Mouse (Mus musculus): Measurements from ENCODE around the gene Parp11. TPM values are rescaled to one million over a fixed set of nuclear protein-coding genes. Genes with fewer than 3 reads are reported as not detected.

The Parp11 gene
- polyA plus RNA-seq, 1 experiment from 2014 or later, result 89.7 TPM

- Histone ChIP-seq H3K4me2 (ENCODE audit: low read length) (no peak overlapping the region), H3K27me3 (replicated peaks; ENCODE audit: control insufficient read depth, insufficient read depth, low read length) (no peaks in the 10 kb centered on the region), H3K4me3 (replicated peaks; ENCODE audit: low read length) (no peak overlapping the region), H3K9ac (replicated peaks; ENCODE audit: low read depth, low read length) (no peak overlapping the region), H3K36me3 (ENCODE audit: control insufficient read depth, insufficient read depth) (no peaks in the 10 kb centered on the region), H3K4me1 (replicated peaks; ENCODE audit: control insufficient read depth, insufficient read depth, low read length) (peaks cover 15% of the 10 kb centered on the region), H3K9me3 (ENCODE audit: control insufficient read depth, low read length) (no peaks in the 10 kb centered on the region), H3K27ac (ENCODE audit: low read length) (no peak overlapping the region)
- no peak for ATAC-seq
- 97% methylated on average over 4 of the region's 4 CpGs for WGBS
These were observed 8.8 kb downstream of the Parp11 start for GRCm38 (mm10) chr6:127455440-127455839.

- no peak overlapping the region for H3K27ac ChIP-seq (ENCODE audit: low read length)
- no peak overlapping the region for H3K9ac ChIP-seq (replicated peaks; ENCODE audit: low read depth, low read length)
- no peaks in the 10 kb centered on the region for H3K36me3 ChIP-seq (ENCODE audit: control insufficient read depth, insufficient read depth)
- no peaks in the 10 kb centered on the region for H3K9me3 ChIP-seq (ENCODE audit: control insufficient read depth, low read length)
- H3K27me3 ChIP-seq (replicated peaks; ENCODE audit: control insufficient read depth, insufficient read depth, low read length), result no peaks in the 10 kb centered on the region
- H3K4me1 ChIP-seq (replicated peaks; ENCODE audit: control insufficient read depth, insufficient read depth, low read length), result peaks cover 9% of the 10 kb centered on the region
- ATAC-seq, result no peak
- WGBS, result 91% methylated on average over 2 of the region's 2 CpGs
- H3K4me2 ChIP-seq (ENCODE audit: low read length), result no peak overlapping the region
- H3K4me3 ChIP-seq (replicated peaks; ENCODE audit: low read length), result no peak overlapping the region
These were observed 10.1 kb downstream of the Parp11 start for GRCm38 (mm10) chr6:127456769-127457168.

- WGBS, result 97% methylated on average over 2 of the region's 2 CpGs
- Histone ChIP-seq H3K9ac (replicated peaks; ENCODE audit: low read depth, low read length) (no peak overlapping the region), H3K27ac (ENCODE audit: low read length) (no peak overlapping the region), H3K36me3 (ENCODE audit: control insufficient read depth, insufficient read depth) (no peaks in the 10 kb centered on the region), H3K4me1 (replicated peaks; ENCODE audit: control insufficient read depth, insufficient read depth, low read length) (peaks cover 6% of the 10 kb centered on the region), H3K27me3 (replicated peaks; ENCODE audit: control insufficient read depth, insufficient read depth, low read length) (no peaks in the 10 kb centered on the region), H3K4me2 (ENCODE audit: low read length) (no peak overlapping the region), H3K4me3 (replicated peaks; ENCODE audit: low read length) (no peak overlapping the region), H3K9me3 (ENCODE audit: control insufficient read depth, low read length) (no peaks in the 10 kb centered on the region)
- no peak for ATAC-seq
These were observed 13.1 kb downstream of the Parp11 start for GRCm38 (mm10) chr6:127459776-127460175.

- no peaks in the 10 kb centered on the region for H3K36me3 ChIP-seq (ENCODE audit: control insufficient read depth, insufficient read depth)
- H3K27ac ChIP-seq (ENCODE audit: low read length), result no peak overlapping the region
- ATAC-seq, result no peak
- 95% methylated on average over 4 of the region's 4 CpGs for WGBS
- no peak overlapping the region for H3K4me3 ChIP-seq (replicated peaks; ENCODE audit: low read length)
- H3K4me1 ChIP-seq (replicated peaks; ENCODE audit: control insufficient read depth, insufficient read depth, low read length), result peaks cover 3% of the 10 kb centered on the region
- no peaks in the 10 kb centered on the region for H3K27me3 ChIP-seq (replicated peaks; ENCODE audit: control insufficient read depth, insufficient read depth, low read length)
- H3K9me3 ChIP-seq (ENCODE audit: control insufficient read depth, low read length), result no peaks in the 10 kb centered on the region
- H3K4me2 ChIP-seq (ENCODE audit: low read length), result no peak overlapping the region
- no peak overlapping the region for H3K9ac ChIP-seq (replicated peaks; ENCODE audit: low read depth, low read length)
These were observed 14.9 kb downstream of the Parp11 start for GRCm38 (mm10) chr6:127461491-127461890.

GRCm38 (mm10) chr6:127462251-127462650 is 15.6 kb downstream of the Parp11 start:
- H3K4me1 ChIP-seq (replicated peaks; ENCODE audit: control insufficient read depth, insufficient read depth, low read length), result peaks cover 8% of the 10 kb centered on the region
- 91% methylated on average over 6 of the region's 6 CpGs for WGBS
- H3K9ac ChIP-seq (replicated peaks; ENCODE audit: low read depth, low read length), result no peak overlapping the region
- H3K4me3 ChIP-seq (replicated peaks; ENCODE audit: low read length), result no peak overlapping the region
- no peaks in the 10 kb centered on the region for H3K27me3 ChIP-seq (replicated peaks; ENCODE audit: control insufficient read depth, insufficient read depth, low read length)
- H3K4me2 ChIP-seq (ENCODE audit: low read length), result no peak overlapping the region
- no peak for ATAC-seq
- H3K36me3 ChIP-seq (ENCODE audit: control insufficient read depth, insufficient read depth), result no peaks in the 10 kb centered on the region
- H3K9me3 ChIP-seq (ENCODE audit: control insufficient read depth, low read length), result no peaks in the 10 kb centered on the region
- H3K27ac ChIP-seq (ENCODE audit: low read length), result no peak overlapping the region

- WGBS, result 60% methylated on average over 21 of the region's 21 CpGs
- H3K4me3 ChIP-seq (replicated peaks; ENCODE audit: low read length), result no peak overlapping the region
- no peaks in the 10 kb centered on the region for H3K9me3 ChIP-seq (ENCODE audit: control insufficient read depth, low read length)
- no peaks in the 10 kb centered on the region for H3K27me3 ChIP-seq (replicated peaks; ENCODE audit: control insufficient read depth, insufficient read depth, low read length)
- no peak overlapping the region for H3K9ac ChIP-seq (replicated peaks; ENCODE audit: low read depth, low read length)
- H3K36me3 ChIP-seq (ENCODE audit: control insufficient read depth, insufficient read depth), result no peaks in the 10 kb centered on the region
- H3K4me1 ChIP-seq (replicated peaks; ENCODE audit: control insufficient read depth, insufficient read depth, low read length), result peaks cover 8% of the 10 kb centered on the region
- ATAC-seq, result no peak
- no peak overlapping the region for H3K4me2 ChIP-seq (ENCODE audit: low read length)
- H3K27ac ChIP-seq (ENCODE audit: low read length), result no peak overlapping the region
These were observed 16.8 kb downstream of the Parp11 start for GRCm38 (mm10) chr6:127463273-127464001.

- Histone ChIP-seq H3K36me3 (ENCODE audit: control insufficient read depth, insufficient read depth) (no peaks in the 10 kb centered on the region), H3K27ac (ENCODE audit: low read length) (no peak overlapping the region), H3K4me2 (ENCODE audit: low read length) (no peak overlapping the region), H3K27me3 (replicated peaks; ENCODE audit: control insufficient read depth, insufficient read depth, low read length) (no peaks in the 10 kb centered on the region), H3K9ac (replicated peaks; ENCODE audit: low read depth, low read length) (no peak overlapping the region), H3K4me1 (replicated peaks; ENCODE audit: control insufficient read depth, insufficient read depth, low read length) (peaks cover 8% of the 10 kb centered on the region), H3K9me3 (ENCODE audit: control insufficient read depth, low read length) (no peaks in the 10 kb centered on the region), H3K4me3 (replicated peaks; ENCODE audit: low read length) (no peak overlapping the region)
- WGBS, result 90% methylated on average over 7 of the region's 7 CpGs
- ATAC-seq, result no peak
These were observed 17.9 kb downstream of the Parp11 start for GRCm38 (mm10) chr6:127464523-127464922.

GRCm38 (mm10) chr6:127466749-127467310 is 20.2 kb downstream of the Parp11 start:
- H3K27me3 ChIP-seq (replicated peaks; ENCODE audit: control insufficient read depth, insufficient read depth, low read length), result no peaks in the 10 kb centered on the region
- ATAC-seq, result peak; percentile 73
- 48% methylated on average over 4 of the region's 4 CpGs for WGBS

GRCm38 (mm10) chr6:127472078-127472477 is 25.4 kb downstream of the Parp11 start:
- WGBS, result 72% methylated on average over 4 of the region's 4 CpGs
- Histone ChIP-seq H3K27ac (ENCODE audit: low read length) (no peak overlapping the region), H3K4me1 (replicated peaks; ENCODE audit: control insufficient read depth, insufficient read depth, low read length) (no peaks in the 10 kb centered on the region), H3K9ac (replicated peaks; ENCODE audit: low read depth, low read length) (no peak overlapping the region), H3K27me3 (replicated peaks; ENCODE audit: control insufficient read depth, insufficient read depth, low read length) (no peaks in the 10 kb centered on the region), H3K4me2 (ENCODE audit: low read length) (no peak overlapping the region), H3K4me3 (replicated peaks; ENCODE audit: low read length) (no peak overlapping the region), H3K9me3 (ENCODE audit: control insufficient read depth, low read length) (no peaks in the 10 kb centered on the region), H3K36me3 (ENCODE audit: control insufficient read depth, insufficient read depth) (no peaks in the 10 kb centered on the region)
- ATAC-seq, result no peak

More at GRCm38 (mm10) chr6:127466749-127467310, 20.2 kb downstream of the Parp11 start:
- H3K36me3 ChIP-seq (ENCODE audit: control insufficient read depth, insufficient read depth), result no peaks in the 10 kb centered on the region
- no peak overlapping the region for H3K4me2 ChIP-seq (ENCODE audit: low read length)
- no peaks in the 10 kb centered on the region for H3K9me3 ChIP-seq (ENCODE audit: control insufficient read depth, low read length)
- no peak overlapping the region for H3K27ac ChIP-seq (ENCODE audit: low read length)
- peaks cover 8% of the 10 kb centered on the region for H3K4me1 ChIP-seq (replicated peaks; ENCODE audit: control insufficient read depth, insufficient read depth, low read length)
- H3K4me3 ChIP-seq (replicated peaks; ENCODE audit: low read length), result no peak overlapping the region
- H3K9ac ChIP-seq (replicated peaks; ENCODE audit: low read depth, low read length), result no peak overlapping the region
